Mouse (Mus musculus) C2C12 (cell line): ENCODE results near the gene Kcne4. TPM values are rescaled to one million over a fixed set of nuclear protein-coding genes. Genes with fewer than 3 reads are reported as not detected.

Source experiments
- H3K27me3 ChIP-seq: one replicate; pipeline ENCODE4 v1.6.1; 2011; ENCODE audit not compliant: control insufficient read depth, insufficient read depth, insufficient read length
- H3K36me3 ChIP-seq: one replicate; pipeline ENCODE4 v1.6.1; 2011; ENCODE audit not compliant: control insufficient read depth, insufficient read depth
- H3K4me3 ChIP-seq: one replicate; pipeline ENCODE4 v1.5.1; 2011; ENCODE audit warnings: mild to moderate bottlenecking, control low read depth; ENCODE audit not compliant: poor library complexity, insufficient read depth, severe bottlenecking
- H3K79me2 ChIP-seq: one replicate; pipeline ENCODE4 v1.6.1; 2011; ENCODE audit not compliant: control insufficient read depth, insufficient read depth
- H3K79me3 ChIP-seq: one replicate; pipeline ENCODE4 v1.6.1; 2011; ENCODE audit warnings: low read depth, control low read depth
- H3ac ChIP-seq: one replicate; pipeline ENCODE3; 2011; ENCODE audit warnings: low read depth; ENCODE audit not compliant: control insufficient read depth, insufficient read length
- CEBPB ChIP-seq: IDR thresholded peaks from one replicate; pipeline ENCODE4 v1.6.1; 2011; ENCODE audit warnings: low read depth, mild to moderate bottlenecking, control low read depth, moderate library complexity
- CTCF ChIP-seq: IDR thresholded peaks from one replicate; pipeline ENCODE4 v1.5.1; 2011; ENCODE audit not compliant: control insufficient read depth, insufficient read depth, insufficient read length
- FOSL1 ChIP-seq: IDR thresholded peaks from one replicate; pipeline ENCODE4 v1.8.0; 2011; ENCODE audit warnings: mild to moderate bottlenecking, low read length; ENCODE audit not compliant: poor library complexity, insufficient read depth, severe bottlenecking
- MAX ChIP-seq: IDR thresholded peaks from one replicate; pipeline ENCODE4 v1.6.1; 2011; ENCODE audit warnings: mild to moderate bottlenecking, control low read depth
- MYOD1 ChIP-seq: IDR thresholded peaks from one replicate; pipeline ENCODE4 v1.6.1; 2011; ENCODE audit warnings: low read depth; ENCODE audit not compliant: control insufficient read depth, insufficient read length
- MYOG ChIP-seq: IDR thresholded peaks from one replicate; pipeline ENCODE4 v1.6.1; 2011; ENCODE audit not compliant: control insufficient read depth, insufficient read length; ENCODE audit errors: extremely low read depth
- USF1 ChIP-seq: IDR thresholded peaks from one replicate; pipeline ENCODE4 v1.6.1; 2011; ENCODE audit warnings: low read depth, mild to moderate bottlenecking, control low read depth, moderate library complexity
- polyA plus RNA-seq: library from polyadenylated mRNA; unstranded; fragments of >200 nt; fragmentation: generic; extraction: Trizol; gene quantifications from one replicate; pipeline ENCODE4 v1.2.1, GENCODE M21; 2012; ENCODE audit warnings: missing spikeins

Gene Kcne4
- polyA plus RNA-seq, 1 experiment: 0.04 TPM

GRCm38 (mm10) chr1:78846471-78846870 is 29.9 kb downstream of the Kcne4 start:
- Histone ChIP-seq H3ac (no peak overlapping the region), H3K27me3 (no peaks in the 10 kb centered on the region), H3K79me2 (no peaks in the 10 kb centered on the region), H3K4me3 (no peak overlapping the region), H3K36me3 (no peaks in the 10 kb centered on the region), H3K79me3 (no peaks in the 10 kb centered on the region)
- TF ChIP-seq FOSL1: no peak
- no peak for TF ChIP-seq CEBPB
- no peak for TF ChIP-seq CTCF
- no peak for TF ChIP-seq MYOD1
- TF ChIP-seq USF1: no peak
- TF ChIP-seq MAX: no peak
- TF ChIP-seq MYOG: no peak

DNA sequence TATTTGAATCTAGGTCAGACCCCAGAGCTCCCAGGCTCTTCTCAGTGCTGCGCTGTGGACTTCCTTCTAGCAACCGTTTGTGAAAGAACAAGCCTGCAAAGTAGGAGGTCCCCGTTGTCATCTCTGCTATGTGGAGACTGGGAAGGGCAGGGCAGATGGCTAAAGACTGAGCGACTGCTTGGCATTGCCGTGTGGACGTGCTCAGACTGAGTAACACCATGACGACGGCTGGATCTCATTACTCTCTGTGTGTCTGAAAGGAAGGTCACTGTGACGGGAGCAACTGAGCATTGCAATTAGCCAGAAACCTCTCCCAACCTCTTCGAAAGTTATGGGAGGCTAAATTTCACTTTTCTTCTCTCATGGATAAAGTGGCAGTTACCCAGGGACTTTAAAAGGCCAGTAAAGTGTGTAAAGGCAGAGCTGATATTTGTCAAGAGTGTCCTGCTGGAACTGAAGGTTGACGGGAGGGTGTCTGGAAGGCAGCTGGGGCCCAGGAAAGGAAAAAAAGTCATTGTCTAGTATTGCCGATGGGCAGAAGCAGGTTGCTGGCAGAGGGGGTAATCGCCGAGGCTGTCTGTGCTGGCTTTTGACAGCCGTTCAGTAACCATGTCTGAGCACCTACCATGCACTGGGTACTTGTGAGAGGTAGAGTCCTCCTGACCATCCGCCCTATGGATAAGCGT is 36.0 kb downstream of the Kcne4 start:
- Histone ChIP-seq H3K36me3 (no peaks in the 10 kb centered on the region), H3K79me3 (no peaks in the 10 kb centered on the region), H3K27me3 (no peaks in the 10 kb centered on the region), H3K4me3 (no peak overlapping the region), H3K79me2 (no peaks in the 10 kb centered on the region), H3ac (no peak overlapping the region)
- TF ChIP-seq FOSL1 (no peak), MYOD1 (no peak), MYOG (no peak), CTCF (no peak), USF1 (no peak), CEBPB (no peak), MAX (no peak)

DNA sequence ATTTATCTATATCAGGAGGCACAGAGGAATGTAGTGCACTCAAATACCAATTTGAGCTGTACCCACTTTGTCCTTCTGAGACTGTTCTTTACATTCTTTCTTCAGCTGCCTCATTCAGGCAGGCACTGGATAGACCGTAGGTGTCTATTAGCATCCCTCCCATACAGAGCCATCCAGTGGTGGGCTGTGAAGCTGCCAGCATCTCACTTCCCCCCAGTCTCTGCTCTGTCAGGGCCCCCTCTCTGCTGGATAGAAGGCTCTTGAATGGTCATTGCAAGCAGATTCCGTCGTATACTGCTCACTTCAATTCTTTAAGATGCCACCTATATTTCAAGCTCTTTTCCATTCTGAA is 36.5 kb downstream of the Kcne4 start:
- TF ChIP-seq MYOG: no peak
- TF ChIP-seq CEBPB: no peak
- no peak for TF ChIP-seq FOSL1
- Histone ChIP-seq H3K79me3 (no peaks in the 10 kb centered on the region), H3ac (no peak overlapping the region), H3K79me2 (no peaks in the 10 kb centered on the region), H3K27me3 (no peaks in the 10 kb centered on the region), H3K4me3 (no peak overlapping the region), H3K36me3 (no peaks in the 10 kb centered on the region)

DNA sequence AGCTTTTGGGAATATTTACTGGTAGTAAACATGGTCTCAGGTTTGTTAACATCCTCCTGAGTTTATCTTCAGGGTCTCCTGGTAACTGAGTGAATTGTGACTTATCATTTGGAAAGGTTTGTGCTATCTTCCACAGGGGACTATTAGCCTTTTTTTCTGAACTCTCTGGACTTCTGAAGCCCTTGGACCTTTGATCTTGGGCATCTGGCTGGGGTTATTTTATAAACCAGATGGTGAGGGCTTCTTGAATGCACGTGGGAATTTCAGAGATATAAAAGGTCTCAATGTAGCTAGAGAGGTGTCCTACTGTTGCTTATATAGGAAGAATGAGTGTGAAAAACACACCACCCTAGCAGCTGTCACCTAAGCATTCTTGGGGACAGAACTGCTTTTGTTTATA is 37.7 kb downstream of the Kcne4 start:
- Histone ChIP-seq H3ac (no peak overlapping the region), H3K79me3 (no peaks in the 10 kb centered on the region), H3K36me3 (no peaks in the 10 kb centered on the region), H3K27me3 (no peaks in the 10 kb centered on the region), H3K79me2 (no peaks in the 10 kb centered on the region), H3K4me3 (no peak overlapping the region)
- TF ChIP-seq FOSL1 (no peak), USF1 (no peak), CTCF (no peak), MYOD1 (no peak), CEBPB (no peak), MYOG (no peak), MAX (no peak)

DNA sequence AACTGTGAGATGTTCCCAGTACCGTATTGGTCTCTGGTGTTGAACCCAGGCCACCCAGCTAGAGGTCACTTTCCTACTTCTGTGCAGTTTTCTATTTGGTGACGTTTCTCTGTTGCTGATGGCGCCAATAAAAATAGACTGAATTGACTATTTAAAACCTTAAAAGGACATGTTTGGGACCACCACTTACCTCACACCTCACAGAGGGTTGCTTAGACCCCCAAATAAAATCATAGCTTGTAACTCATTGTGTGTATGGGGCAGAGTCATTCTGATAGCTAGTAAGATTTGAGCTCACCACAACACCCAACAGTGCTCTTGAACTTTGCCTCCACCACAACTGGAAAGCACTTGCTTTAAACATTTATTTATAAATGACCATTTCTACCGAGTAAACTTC is 43.0 kb downstream of the Kcne4 start:
- H3ac ChIP-seq: no peak overlapping the region
- no peak for TF ChIP-seq MYOG

GRCm38 (mm10) chr1:78860056-78860455 is 43.5 kb downstream of the Kcne4 start:
- Histone ChIP-seq H3K79me2 (no peaks in the 10 kb centered on the region), H3K36me3 (no peaks in the 10 kb centered on the region), H3ac (no peak overlapping the region), H3K27me3 (no peaks in the 10 kb centered on the region), H3K4me3 (no peak overlapping the region), H3K79me3 (no peaks in the 10 kb centered on the region)
- TF ChIP-seq CEBPB: no peak
- no peak for TF ChIP-seq MYOG

More for the DNA sequence above, 43.0 kb downstream of the Kcne4 start:
- Histone ChIP-seq H3K79me3 (no peaks in the 10 kb centered on the region), H3K79me2 (no peaks in the 10 kb centered on the region), H3K27me3 (no peaks in the 10 kb centered on the region), H3K4me3 (no peak overlapping the region), H3K36me3 (no peaks in the 10 kb centered on the region)
